Mouse (Mus musculus) heart, embryonic 10.5 days (tissue): Measurements from ENCODE around the gene Vamp9. TPM values are rescaled to one million over a fixed set of nuclear protein-coding genes. Genes with fewer than 3 reads are reported as not detected.
A peak's percentile ranks its signal among the peaks of the same experiment; 100 is the strongest.

ENCODE experiments used
- DNase-seq: peaks from one replicate; pipeline ENCODE4 v3.0.0-alpha.2; 2017; ENCODE audit warnings: low spot score
- H3K27ac ChIP-seq: fragments of 300-500 bp; sonication (generic); 2 replicates; pipeline ENCODE4 v1.5.1; 2016; ENCODE audit warnings: mild to moderate bottlenecking
- H3K27me3 ChIP-seq: fragments of 300-500 bp; sonication (generic); 2 replicates; pipeline ENCODE4 v1.6.1; 2016; ENCODE audit warnings: mild to moderate bottlenecking; ENCODE audit not compliant: poor library complexity, insufficient read depth, severe bottlenecking
- H3K36me3 ChIP-seq: fragments of 300-500 bp; sonication (generic); 2 replicates; pipeline ENCODE4 v1.6.1; 2016; ENCODE audit warnings: mild to moderate bottlenecking, moderate library complexity
- H3K4me1 ChIP-seq: fragments of 300-500 bp; sonication (generic); 2 replicates; pipeline ENCODE4 v1.6.1; 2016; ENCODE audit warnings: mild to moderate bottlenecking
- H3K4me3 ChIP-seq: fragments of 300-500 bp; sonication (generic); 2 replicates; pipeline ENCODE4 v1.5.1; 2016; ENCODE audit warnings: mild to moderate bottlenecking, moderate library complexity
- H3K9me3 ChIP-seq: fragments of 300-500 bp; sonication (generic); 2 replicates; pipeline ENCODE4 v1.6.1; 2016; ENCODE audit warnings: mild to moderate bottlenecking, moderate library complexity
- WGBS: fragments of 180-500 bp; shearing (Covaris S2); methylation state at CpG from one replicate; pipeline ENCODE4 v1.1.7; 2016; 5-methylcytosine and 5-hydroxymethylcytosine counted together
- polyA plus RNA-seq: library from polyadenylated mRNA; unstranded; fragments of >200 nt; fragmentation: Nextera tagmentation; extraction: Ambion mirVana; gene quantifications from 2 replicates; pipeline ENCODE4 v1.2.1, GENCODE M21; 2016

Vamp9 gene
- polyA plus RNA-seq, 1 experiment from 2014 or later = 0.35 TPM

GRCm38 (mm10) chr5:99959236-99959936 is 53.3 kb downstream of the Vamp9 start:
- H3K9me3 ChIP-seq = no peaks in the 10 kb centered on the region
- 90% methylated on average over 2 of the region's 2 CpGs for WGBS
- no peak overlapping the region for H3K4me3 ChIP-seq
- no peaks in the 10 kb centered on the region for H3K4me1 ChIP-seq
- no peak for DNase-seq
- no peak overlapping the region for H3K27ac ChIP-seq
- H3K27me3 ChIP-seq = no peaks in the 10 kb centered on the region
- H3K36me3 ChIP-seq = peaks cover 59% of the 10 kb centered on the region

GRCm38 (mm10) chr5:99959960-99960359 is 53.9 kb downstream of the Vamp9 start:
- WGBS = 86% methylated on average over 2 of the region's 2 CpGs
- no peak for DNase-seq
- H3K27me3 ChIP-seq = no peaks in the 10 kb centered on the region
- no peaks in the 10 kb centered on the region for H3K9me3 ChIP-seq
- no peak overlapping the region for H3K27ac ChIP-seq
- peaks cover 65% of the 10 kb centered on the region for H3K36me3 ChIP-seq
- no peak overlapping the region for H3K4me3 ChIP-seq
- no peaks in the 10 kb centered on the region for H3K4me1 ChIP-seq

- WGBS = 9% methylated on average over 2 of the region's 2 CpGs
- Histone ChIP-seq H3K4me3 (peak overlapping the region; percentile 33), H3K27ac (no peak overlapping the region)
Observed at GRCm38 (mm10) chr5:99973941-99974340, 67.9 kb downstream of the Vamp9 start.

GRCm38 (mm10) chr5:99975061-99975460 is 69.0 kb downstream of the Vamp9 start:
- no peak overlapping the region for H3K27ac ChIP-seq
- H3K36me3 ChIP-seq = peaks cover 19% of the 10 kb centered on the region
- H3K4me3 ChIP-seq = peak overlapping the region; percentile 31
- no peaks in the 10 kb centered on the region for H3K9me3 ChIP-seq
- 55% methylated on average over 4 of the region's 4 CpGs for WGBS
- no peaks in the 10 kb centered on the region for H3K27me3 ChIP-seq
- no peak for DNase-seq
- H3K4me1 ChIP-seq = peaks cover 24% of the 10 kb centered on the region; the same call in 1 of the 2 replicates

More at GRCm38 (mm10) chr5:99973941-99974340, 67.9 kb downstream of the Vamp9 start:
- Histone ChIP-seq H3K9me3 (no peaks in the 10 kb centered on the region), H3K4me1 (peaks cover 24% of the 10 kb centered on the region; the same call in 1 of the 2 replicates), H3K36me3 (peaks cover 22% of the 10 kb centered on the region), H3K27me3 (no peaks in the 10 kb centered on the region)
- DNase-seq = no peak

GRCm38 (mm10) chr5:99975776-99976175 is 69.7 kb downstream of the Vamp9 start:
- DNase-seq = no peak
- Histone ChIP-seq H3K27ac (no peak overlapping the region), H3K4me3 (peak overlapping the region; percentile 98), H3K4me1 (peaks cover 24% of the 10 kb centered on the region; the same call in 1 of the 2 replicates), H3K9me3 (no peaks in the 10 kb centered on the region), H3K27me3 (no peaks in the 10 kb centered on the region), H3K36me3 (peaks cover 13% of the 10 kb centered on the region)
- WGBS = 84% methylated on average over 1 of the region's 1 CpGs

GRCm38 (mm10) chr5:99976334-99976955 is 70.4 kb downstream of the Vamp9 start:
- peak overlapping the region; percentile 100; the same call in 1 of the 2 replicates for H3K27ac ChIP-seq
- no peak for DNase-seq
- no peaks in the 10 kb centered on the region for H3K27me3 ChIP-seq
- 17% methylated on average over 8 of the region's 8 CpGs for WGBS
- H3K4me1 ChIP-seq = peaks cover 24% of the 10 kb centered on the region; the same call in 1 of the 2 replicates
- H3K9me3 ChIP-seq = no peaks in the 10 kb centered on the region
- peak overlapping the region; percentile 98 for H3K4me3 ChIP-seq
- peaks cover 11% of the 10 kb centered on the region; the same call in 1 of the 2 replicates for H3K36me3 ChIP-seq

GRCm38 (mm10) chr5:99977516-99978301 is 71.7 kb downstream of the Vamp9 start:
- Histone ChIP-seq H3K9me3 (no peaks in the 10 kb centered on the region), H3K4me1 (peaks cover 24% of the 10 kb centered on the region; the same call in 1 of the 2 replicates), H3K36me3 (peaks cover 9% of the 10 kb centered on the region; the same call in 1 of the 2 replicates), H3K27me3 (no peaks in the 10 kb centered on the region), H3K4me3 (peak overlapping the region; percentile 98), H3K27ac (peak overlapping the region; percentile 100)
- WGBS = under 1% methylated on average over 45 of the region's 50 CpGs
- DNase-seq = peak; percentile 92

- Histone ChIP-seq H3K27ac (peak within 1 kb of the TSS; percentile 100), H3K4me3 (peak within 1 kb of the TSS; percentile 98), H3K9me3 (no peaks in the 10 kb centered on the region), H3K27me3 (no peaks in the 10 kb centered on the region), H3K36me3 (0 out of 2 replicates have a peak, but pooled peaks cover 5% of the 10 kb centered on the region), H3K4me1 (peaks cover 17% of the 10 kb centered on the region; the same call in 1 of the 2 replicates)
- peak; percentile 99 for DNase-seq
- under 1% methylated on average over 97 of the region's 97 CpGs for WGBS
Observed at GRCm38 (mm10) chr5:99978699-99979442, 72.8 kb downstream of the Vamp9 start, which contains the start of the genes Hnrnpd and 4930524J08Rik. Gene Hnrnpd, minus strand, starts transcription at chr5:99978938. Gene 4930524J08Rik, plus strand, starts transcription at chr5:99979061.

- 85% methylated on average over 9 of the region's 9 CpGs for WGBS
- no peak for DNase-seq
- Histone ChIP-seq H3K36me3 (no peaks in the 10 kb centered on the region), H3K27me3 (no peaks in the 10 kb centered on the region), H3K4me3 (no peak overlapping the region), H3K27ac (no peak overlapping the region), H3K4me1 (no peaks in the 10 kb centered on the region; the same call in 1 of the 2 replicates), H3K9me3 (no peaks in the 10 kb centered on the region)
Observed at GRCm38 (mm10) chr5:99983452-99984061, 77.5 kb downstream of the Vamp9 start.

GRCm38 (mm10) chr5:99994166-99994565 is 88.1 kb downstream of the Vamp9 start:
- WGBS = 85% methylated on average over 3 of the region's 3 CpGs

GRCm38 (mm10) chr5:99994680-99995079 is 88.6 kb downstream of the Vamp9 start:
- DNase-seq = no peak
- H3K27me3 ChIP-seq = no peaks in the 10 kb centered on the region
- H3K27ac ChIP-seq = no peak overlapping the region
- H3K9me3 ChIP-seq = no peaks in the 10 kb centered on the region; the same call in 1 of the 2 replicates
- H3K36me3 ChIP-seq = no peaks in the 10 kb centered on the region
- H3K4me3 ChIP-seq = no peak overlapping the region
- 87% methylated on average over 3 of the region's 3 CpGs for WGBS
- no peaks in the 10 kb centered on the region for H3K4me1 ChIP-seq

More at GRCm38 (mm10) chr5:99994166-99994565, 88.1 kb downstream of the Vamp9 start:
- H3K4me3 ChIP-seq = no peak overlapping the region
- DNase-seq = peak; percentile 17
- H3K27me3 ChIP-seq = no peaks in the 10 kb centered on the region
- no peaks in the 10 kb centered on the region for H3K36me3 ChIP-seq
- H3K27ac ChIP-seq = no peak overlapping the region
- no peaks in the 10 kb centered on the region; the same call in 1 of the 2 replicates for H3K9me3 ChIP-seq
- H3K4me1 ChIP-seq = no peaks in the 10 kb centered on the region
